In genomic region chr8:13630171-13630570, GRCm38 (mm10) we compare ENCODE assay signal across 18 mouse cellular contexts. TPM values are rescaled to one million over a fixed set of nuclear protein-coding genes. Genes with fewer than 3 reads are reported as not detected.
DNase-seq lines count a peak whose midpoint lies in the region; TF ChIP-seq lines count a peak whose summit lies in the region.
"Had no signal": no experiment of that assay in that cellular context is flagged by ENCODE, and none has a peak within 500 bp of the region (broad histone marks: within the 10 kb centered on the region; RNA-seq: fewer than 3 reads in every experiment).

No protein-coding gene starts in this region.

- WGBS in olfactory bulb, adult 2 months, result 38% methylated on average over 5 of the region's 5 CpGs

- peaks cover 49% of the 10 kb centered on the region for H3K4me1 ChIP-seq in olfactory bulb, adult 2 months (ENCODE audit: control insufficient read depth, insufficient read depth, low read length)

- no peak for TF ChIP-seq POLR2A in olfactory bulb, adult 2 months (IDR thresholded peaks at IDR 0.05; ENCODE audit: insufficient read depth, low read depth, low read length)

- DNase-seq in heart, adult 11 months, result peak; percentile 90
- no peak for DNase-seq in heart, postnatal 10 days
- DNase-seq in layer of hippocampus, adult 2 months (ENCODE audit: low spot score in 2 of 2), result no peak
- DNase-seq in layer of hippocampus, adult 8-10 months (ENCODE audit: low spot score in 2 of 2), result no peak
- DNase-seq in right cerebral cortex, adult 18-20 months, result no peak
- DNase-seq: adrenal gland, adult 8-10 months; adrenal gland, postnatal 14 days; adrenal gland, postnatal 36 days; cerebellum, adult 11-12 months; cerebellum, adult 2 months; cerebellum, adult 9-10 months; cerebellum, postnatal 10 days; cerebellum, postnatal 25 days had no signal

- TF ChIP-seq CTCF in layer of hippocampus, adult 2 months (conservative IDR thresholded peaks at IDR 0.05), result no peak
- no peak for TF ChIP-seq CTCF in olfactory bulb, adult 2 months (IDR thresholded peaks at IDR 0.05; ENCODE audit: insufficient read depth, low read depth, low read length)

- intact Hi-C loops in heart, postnatal 10 days (cut with DNase I), result no loop called here

- peak overlapping the region; percentile 55; the same call in 1 of the 2 replicates for H3K27ac ChIP-seq in layer of hippocampus, adult 2 months
- H3K27ac ChIP-seq in olfactory bulb, adult 2 months (ENCODE audit: insufficient read depth, low read depth, low read length), result peak overlapping the region; percentile 25
- H3K27ac ChIP-seq: embryonic facial prominence, embryonic 10.5 days; embryonic facial prominence, embryonic 12.5 days; forebrain, embryonic 13.5 days; forebrain, embryonic 15.5 days had no signal

- no peak overlapping the region for H3K4me3 ChIP-seq in layer of hippocampus, adult 2 months
- no peak overlapping the region for H3K4me3 ChIP-seq in olfactory bulb, adult 2 months (ENCODE audit: insufficient read depth, low read depth, low read length)
- H3K4me3 ChIP-seq: embryonic facial prominence, embryonic 10.5 days; embryonic facial prominence, embryonic 12.5 days; forebrain, embryonic 13.5 days; forebrain, embryonic 15.5 days had no signal

RNA-seq across cellular contexts. Expression of gene Rasa3, which starts 47.2 kb away (rescaled TPM):
- total RNA-seq in heart, postnatal 10 days (2021), result 10 to 100 TPM; 22.3 to 25.1 TPM
- 10 to 100 TPM; 62.8 to 63.4 TPM for total RNA-seq in layer of hippocampus, adult 2 months (2021)
- total RNA-seq in layer of hippocampus, adult 8-10 months (2022), result 10 to 100 TPM; 62.7 to 74.3 (median 68.2) TPM
- polyA plus RNA-seq in olfactory bulb, adult 2 months (2012; ENCODE audit: insufficient read depth, insufficient read length, low replicate concordance, missing spikeins), result not detected in 2 replicates
